Mouse (Mus musculus): ENCODE data around the gene Mcrip2. TPM values are rescaled to one million over a fixed set of nuclear protein-coding genes. Genes with fewer than 3 reads are reported as not detected.
A peak's percentile ranks its signal among the peaks of the same experiment; 100 is the strongest.

Gene Mcrip2
- polyA plus RNA-seq (2012; rRNA removed) (12.3 and 13.1 TPM in 2 replicates), polyA plus RNA-seq (2014; fragmentation: Nextera tagmentation; extraction: Ambion mirVana) (13.4 and 20.2 TPM in 2 replicates)

GRCm38 (mm10) chr17:25868601-25869191 lies at the start of gene Mcrip2:
Gene Mcrip2 (minus strand): TSS chr17:25868764.
- Histone ChIP-seq H3K36me3 (ENCODE audit: control insufficient read depth, insufficient read depth, low read length) (no peaks in the 10 kb centered on the region), H3K27ac (replicated peaks; ENCODE audit: low read depth, low read length) (peak within 1 kb of the TSS; percentile 63), H3K4me2 (replicated peaks; ENCODE audit: low read depth, low read length, severe bottlenecking) (peak within 1 kb of the TSS; percentile 97), H3K9me3 (ENCODE audit: control insufficient read depth, low read length) (no peaks in the 10 kb centered on the region), H3K27me3 (ENCODE audit: control insufficient read depth, insufficient read depth, low read length) (no peaks in the 10 kb centered on the region), H3K4me1 (ENCODE audit: control insufficient read depth, insufficient read depth, low read length) (peaks cover 12% of the 10 kb centered on the region), H3K4me3 (replicated peaks; ENCODE audit: low read length) (peak within 1 kb of the TSS; percentile 76), H3K9ac (ENCODE audit: low read depth, low read length, severe bottlenecking) (peak within 1 kb of the TSS; percentile 55)
- under 1% methylated on average over 24 of the region's 24 CpGs for WGBS
- no peak for TF ChIP-seq POLR2A (IDR thresholded peaks at IDR 0.05; ENCODE audit: borderline replicate concordance, extremely low read depth, insufficient read depth, insufficient read length)
- DNase-seq (ENCODE audit: low spot score): peak; percentile 84
- ATAC-seq (ENCODE audit: low FRiP score, low read depth): peak; percentile 90

- peak overlapping the region; percentile 58 for H3K4me2 ChIP-seq (replicated peaks; ENCODE audit: low read depth, low read length, severe bottlenecking)
These were observed 49.6 kb upstream of the Mcrip2 start for GRCm38 (mm10) chr17:25918037-25918750.

GRCm38 (mm10) chr17:25916931-25917647 lies 48.5 kb upstream of the Mcrip2 start:
- no peak overlapping the region for H3K4me3 ChIP-seq (replicated peaks; ENCODE audit: low read length)
- H3K9me3 ChIP-seq (ENCODE audit: control insufficient read depth, low read length): no peaks in the 10 kb centered on the region
- WGBS: 81% methylated on average over 8 of the region's 8 CpGs
- peaks cover 11% of the 10 kb centered on the region for H3K36me3 ChIP-seq (ENCODE audit: control insufficient read depth, insufficient read depth, low read length)
- no peak for DNase-seq (ENCODE audit: low spot score)
- no peaks in the 10 kb centered on the region for H3K27me3 ChIP-seq (ENCODE audit: control insufficient read depth, insufficient read depth, low read length)
- no peak overlapping the region for H3K9ac ChIP-seq (ENCODE audit: low read depth, low read length, severe bottlenecking)
- H3K27ac ChIP-seq (replicated peaks; ENCODE audit: low read depth, low read length): no peak overlapping the region
- H3K4me1 ChIP-seq (ENCODE audit: control insufficient read depth, insufficient read depth, low read length): peaks cover 10% of the 10 kb centered on the region; the same call in 1 of the 2 replicates
- no peak for ATAC-seq (ENCODE audit: low FRiP score, low read depth)
- no peak overlapping the region for H3K4me2 ChIP-seq (replicated peaks; ENCODE audit: low read depth, low read length, severe bottlenecking)
- no peak for TF ChIP-seq POLR2A (IDR thresholded peaks at IDR 0.05; ENCODE audit: borderline replicate concordance, extremely low read depth, insufficient read depth, insufficient read length)

More at GRCm38 (mm10) chr17:25918037-25918750, 49.6 kb upstream of the Mcrip2 start:
- no peaks in the 10 kb centered on the region for H3K27me3 ChIP-seq (ENCODE audit: control insufficient read depth, insufficient read depth, low read length)
- H3K4me1 ChIP-seq (ENCODE audit: control insufficient read depth, insufficient read depth, low read length): peaks cover 10% of the 10 kb centered on the region; the same call in 1 of the 2 replicates
- no peak overlapping the region for H3K27ac ChIP-seq (replicated peaks; ENCODE audit: low read depth, low read length)
- no peaks in the 10 kb centered on the region for H3K9me3 ChIP-seq (ENCODE audit: control insufficient read depth, low read length)
- TF ChIP-seq POLR2A (IDR thresholded peaks at IDR 0.05; ENCODE audit: borderline replicate concordance, extremely low read depth, insufficient read depth, insufficient read length): no peak
- no peak for ATAC-seq (ENCODE audit: low FRiP score, low read depth)
- WGBS: 87% methylated on average over 9 of the region's 9 CpGs
- peak overlapping the region; percentile 85 for H3K9ac ChIP-seq (ENCODE audit: low read depth, low read length, severe bottlenecking)
- peak overlapping the region; percentile 89 for H3K4me3 ChIP-seq (replicated peaks; ENCODE audit: low read length)
- no peak for DNase-seq (ENCODE audit: low spot score)
- H3K36me3 ChIP-seq (ENCODE audit: control insufficient read depth, insufficient read depth, low read length): peaks cover 6% of the 10 kb centered on the region

GRCm38 (mm10) chr17:25914295-25914694 lies 45.7 kb upstream of the Mcrip2 start:
- Histone ChIP-seq H3K27ac (replicated peaks; ENCODE audit: low read depth, low read length) (no peak overlapping the region), H3K9me3 (ENCODE audit: control insufficient read depth, low read length) (no peaks in the 10 kb centered on the region), H3K9ac (ENCODE audit: low read depth, low read length, severe bottlenecking) (no peak overlapping the region), H3K4me1 (ENCODE audit: control insufficient read depth, insufficient read depth, low read length) (peaks cover 10% of the 10 kb centered on the region; the same call in 1 of the 2 replicates), H3K4me2 (replicated peaks; ENCODE audit: low read depth, low read length, severe bottlenecking) (no peak overlapping the region), H3K36me3 (ENCODE audit: control insufficient read depth, insufficient read depth, low read length) (peaks cover 16% of the 10 kb centered on the region), H3K27me3 (ENCODE audit: control insufficient read depth, insufficient read depth, low read length) (no peaks in the 10 kb centered on the region), H3K4me3 (replicated peaks; ENCODE audit: low read length) (no peak overlapping the region)
- ATAC-seq (ENCODE audit: low FRiP score, low read depth): no peak
- no peak for TF ChIP-seq POLR2A (IDR thresholded peaks at IDR 0.05; ENCODE audit: borderline replicate concordance, extremely low read depth, insufficient read depth, insufficient read length)
- DNase-seq (ENCODE audit: low spot score): no peak
- 86% methylated on average over 4 of the region's 4 CpGs for WGBS

GRCm38 (mm10) chr17:25913877-25914275 lies 45.3 kb upstream of the Mcrip2 start:
- H3K9me3 ChIP-seq (ENCODE audit: control insufficient read depth, low read length): no peaks in the 10 kb centered on the region
- no peak for ATAC-seq (ENCODE audit: low FRiP score, low read depth)
- no peaks in the 10 kb centered on the region for H3K27me3 ChIP-seq (ENCODE audit: control insufficient read depth, insufficient read depth, low read length)
- no peak for TF ChIP-seq POLR2A (IDR thresholded peaks at IDR 0.05; ENCODE audit: borderline replicate concordance, extremely low read depth, insufficient read depth, insufficient read length)
- no peak for DNase-seq (ENCODE audit: low spot score)
- no peak overlapping the region for H3K4me3 ChIP-seq (replicated peaks; ENCODE audit: low read length)
- no peak overlapping the region for H3K9ac ChIP-seq (ENCODE audit: low read depth, low read length, severe bottlenecking)
- no peak overlapping the region for H3K27ac ChIP-seq (replicated peaks; ENCODE audit: low read depth, low read length)
- H3K4me1 ChIP-seq (ENCODE audit: control insufficient read depth, insufficient read depth, low read length): peaks cover 10% of the 10 kb centered on the region; the same call in 1 of the 2 replicates
- no peak overlapping the region for H3K4me2 ChIP-seq (replicated peaks; ENCODE audit: low read depth, low read length, severe bottlenecking)
- WGBS: 86% methylated on average over 1 of the region's 1 CpGs
- peaks cover 16% of the 10 kb centered on the region for H3K36me3 ChIP-seq (ENCODE audit: control insufficient read depth, insufficient read depth, low read length)
